Mouse (Mus musculus) brain, embryonic 14.5 days (tissue): ENCODE measurements around the gene Zfp568.

ENCODE experiments used
- CTCF ChIP-seq: fragments of 200-500 bp; IDR thresholded peaks from 2 replicates; pipeline ENCODE4 v1.5.1; 2012; ENCODE audit warnings: inconsistent platforms, mild to moderate bottlenecking, moderate library complexity, borderline replicate concordance; ENCODE audit not compliant: insufficient read depth, insufficient read length; ENCODE audit errors: extremely low read depth
- POLR2A ChIP-seq: fragments of 200-500 bp; IDR thresholded peaks from 2 replicates; pipeline ENCODE4 v1.6.1; 2012; ENCODE audit warnings: mild to moderate bottlenecking, inconsistent platforms, borderline replicate concordance; ENCODE audit not compliant: poor library complexity, insufficient read depth, insufficient read length, severe bottlenecking; ENCODE audit errors: extremely low read depth

- peak; percentile 42; the same call in 1 of the 2 replicates for TF ChIP-seq CTCF
- TF ChIP-seq POLR2A: no peak
Measured at GRCm38 (mm10) chr7:30062478-30062877, 78.7 kb downstream of the Zfp568 start.
